Mouse (Mus musculus) embryo, embryonic 10 days (tissue): Measurements from ENCODE around the gene Rps6kb2.

Experiments
- DNase-seq: peaks from one replicate; pipeline ENCODE4 v3.0.0-alpha.2; 2015; ENCODE audit warnings: low spot score

Gene Rps6kb2

DNA sequence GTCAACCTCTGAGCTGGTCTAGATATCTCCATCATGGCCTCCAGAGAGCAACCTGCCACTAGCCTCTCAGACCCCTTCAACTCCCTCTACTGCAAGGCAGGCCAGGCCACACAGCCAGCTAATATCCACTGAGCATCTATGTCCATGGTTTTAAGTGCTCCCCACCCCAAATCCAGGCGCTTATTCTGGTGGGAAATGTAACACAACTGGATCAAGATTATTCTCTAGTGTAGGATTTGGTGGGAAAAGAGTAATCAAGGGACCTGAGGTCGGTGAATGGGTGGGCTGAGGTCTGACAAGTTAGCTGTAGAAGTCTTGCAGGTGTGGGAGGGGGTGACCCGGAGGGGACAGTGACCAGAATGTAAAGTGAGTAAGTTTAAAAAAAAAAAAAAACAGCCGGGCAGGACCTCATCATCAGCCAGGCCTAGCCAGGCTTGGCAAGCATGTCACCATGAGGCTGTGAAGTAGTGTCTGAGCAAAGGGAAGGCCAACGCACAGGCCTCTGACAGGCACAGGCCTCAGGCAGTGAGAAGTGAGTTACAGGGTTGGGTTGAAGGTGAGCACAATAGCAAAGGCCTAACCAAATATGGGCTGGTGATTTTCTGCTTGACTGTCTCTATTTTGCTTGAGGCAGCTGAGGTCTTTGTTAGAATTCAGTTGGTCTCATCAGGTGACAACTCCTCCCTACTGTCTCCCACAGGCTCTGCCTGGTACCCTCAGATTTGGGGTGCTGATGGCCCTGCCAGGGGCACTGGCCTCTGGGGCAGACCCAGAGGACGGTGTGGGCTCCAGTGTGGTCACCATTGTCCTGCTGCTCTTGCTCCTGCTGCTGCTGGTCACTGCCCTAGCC lies 7.7 kb downstream of the Rps6kb2 start:
- no peak for DNase-seq

DNA sequence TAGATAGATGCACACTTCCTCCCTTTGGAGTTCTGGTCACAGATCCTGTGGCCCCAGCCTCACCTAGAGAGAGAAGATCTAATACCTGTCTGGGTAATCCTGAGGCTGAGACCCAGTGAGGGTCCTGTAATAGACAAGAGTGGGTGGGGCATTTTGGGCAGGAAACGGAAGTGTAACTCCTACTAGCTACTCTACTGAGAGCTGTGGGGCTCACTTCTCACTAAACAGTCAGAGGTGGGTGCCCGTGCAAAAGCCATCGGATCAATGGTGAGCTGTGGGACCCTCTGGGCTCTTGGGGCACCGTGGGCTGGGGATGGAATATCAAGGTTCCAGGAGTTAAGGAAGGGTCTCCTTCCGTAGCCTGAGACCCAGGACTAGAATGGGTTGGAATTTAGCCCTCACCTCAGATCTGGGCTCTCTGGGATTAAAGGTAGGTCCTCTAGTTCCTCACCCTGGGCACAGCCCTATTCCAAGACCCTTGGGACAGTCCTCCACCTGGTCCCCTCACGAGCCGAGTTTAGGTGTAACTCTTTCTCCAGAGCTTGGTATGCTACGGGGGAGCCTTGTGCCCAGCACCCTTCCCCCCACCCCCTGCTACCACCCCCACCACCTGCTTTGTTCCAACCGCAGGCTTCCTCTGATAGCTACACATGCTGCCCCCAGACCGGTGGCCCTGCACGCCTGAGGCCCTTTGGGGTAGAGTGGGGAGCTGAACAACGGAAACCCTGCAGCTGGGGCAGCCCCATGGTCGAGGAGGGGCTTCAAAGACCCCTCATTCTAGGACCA lies 8.5 kb downstream of the Rps6kb2 start:
- no peak for DNase-seq

DNA sequence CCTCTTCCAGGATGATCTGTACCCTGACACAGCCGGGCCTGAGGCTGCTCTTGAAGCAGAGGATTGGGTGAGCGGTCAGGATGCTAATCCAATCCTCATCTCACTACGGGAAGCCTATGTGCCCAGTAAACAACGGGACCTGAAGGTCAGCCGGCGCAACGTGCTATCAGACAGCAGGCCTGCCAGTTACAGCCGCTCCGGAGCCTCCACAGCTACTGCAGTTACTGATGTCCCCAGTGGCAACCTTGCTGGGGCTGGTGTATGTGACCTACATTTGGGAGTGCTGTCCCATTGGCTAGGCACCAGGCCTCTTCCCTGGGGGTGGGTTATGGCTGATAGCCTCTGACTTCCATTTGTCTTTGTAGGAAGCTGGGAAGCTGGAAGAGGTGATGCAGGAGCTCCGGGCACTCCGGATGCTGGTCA lies 9.9 kb downstream of the Rps6kb2 start, which contains the start of gene Ptprcap:
Gene Ptprcap, plus strand, starts transcription at position 373 of the 423 bp plus-strand sequence.
- no peak for DNase-seq

DNA sequence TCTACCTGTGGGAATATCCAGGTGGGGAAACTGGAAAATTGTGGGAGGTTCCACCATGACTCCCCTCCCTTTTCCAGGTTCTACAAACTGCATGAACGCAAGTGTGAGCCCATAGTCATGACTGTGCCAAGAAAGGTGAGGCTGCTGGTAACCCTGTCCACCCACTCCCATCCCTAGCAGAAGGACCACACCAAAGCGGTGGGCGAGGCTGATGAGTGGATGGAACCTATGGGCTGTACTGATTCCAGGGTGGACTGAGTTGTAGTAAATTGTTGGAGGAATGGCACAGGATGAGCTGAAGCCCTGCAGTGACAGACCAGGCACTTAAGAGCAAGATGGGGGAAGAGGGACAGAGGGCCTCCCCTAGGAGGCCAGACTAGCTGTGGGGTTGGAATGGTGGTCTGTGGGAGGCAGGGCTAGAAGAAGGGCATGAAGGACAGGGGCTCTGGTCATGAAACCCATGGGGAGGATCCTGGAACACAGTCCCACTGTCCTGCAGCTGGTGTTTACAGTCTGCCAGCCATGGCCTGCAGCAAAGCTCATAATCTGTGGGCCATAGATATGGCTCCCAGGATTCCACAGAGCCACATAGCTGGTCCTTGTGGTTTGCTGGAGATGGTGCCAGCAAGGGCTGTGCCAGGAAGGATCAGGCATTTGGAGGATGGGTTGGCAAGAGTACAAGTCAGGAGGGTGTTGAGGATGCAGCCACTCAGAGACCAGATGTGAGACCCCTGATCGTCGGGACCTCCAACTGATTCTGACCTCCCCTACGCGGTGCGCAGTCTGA lies 10.5 kb downstream of the Rps6kb2 start:
- no peak for DNase-seq

DNA sequence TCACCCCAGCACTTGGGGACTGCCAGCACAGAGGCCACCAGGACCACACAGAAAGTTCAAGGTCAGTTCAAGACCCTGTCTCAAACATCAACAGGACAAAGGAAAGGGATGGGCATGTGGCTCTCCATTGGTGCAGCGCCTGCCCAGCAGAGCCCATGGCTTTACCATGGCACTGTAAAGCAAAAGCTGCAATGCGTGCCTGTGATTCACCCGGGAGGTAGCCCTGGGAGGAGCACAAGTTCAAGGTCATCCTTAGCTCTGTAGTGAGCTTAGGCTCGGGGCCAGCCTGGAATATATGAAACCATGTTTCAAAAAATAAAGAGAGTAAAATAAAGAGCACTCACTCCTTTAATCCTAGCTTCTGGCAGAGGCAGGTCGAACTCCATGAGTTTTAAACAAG lies 11.3 kb downstream of the Rps6kb2 start:
- DNase-seq: no peak

DNA sequence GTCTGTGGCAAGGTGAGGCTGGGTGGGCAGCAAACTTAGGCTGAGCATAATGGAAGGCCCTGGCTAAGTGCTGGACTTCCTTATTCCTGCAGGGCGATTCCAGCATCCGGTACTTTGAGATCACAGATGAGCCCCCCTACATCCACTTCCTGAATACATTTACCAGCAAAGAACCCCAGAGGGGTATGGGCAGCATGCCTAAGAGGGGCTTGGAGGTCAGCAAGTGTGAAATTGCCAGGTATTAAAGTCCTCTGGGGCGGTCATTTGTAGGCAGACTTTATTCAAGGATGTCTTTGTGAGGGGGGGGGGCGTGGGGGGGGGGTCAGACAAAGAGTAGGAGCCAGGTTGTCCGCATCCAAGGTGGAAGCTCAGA lies 11.7 kb downstream of the Rps6kb2 start:
- DNase-seq: no peak

DNA sequence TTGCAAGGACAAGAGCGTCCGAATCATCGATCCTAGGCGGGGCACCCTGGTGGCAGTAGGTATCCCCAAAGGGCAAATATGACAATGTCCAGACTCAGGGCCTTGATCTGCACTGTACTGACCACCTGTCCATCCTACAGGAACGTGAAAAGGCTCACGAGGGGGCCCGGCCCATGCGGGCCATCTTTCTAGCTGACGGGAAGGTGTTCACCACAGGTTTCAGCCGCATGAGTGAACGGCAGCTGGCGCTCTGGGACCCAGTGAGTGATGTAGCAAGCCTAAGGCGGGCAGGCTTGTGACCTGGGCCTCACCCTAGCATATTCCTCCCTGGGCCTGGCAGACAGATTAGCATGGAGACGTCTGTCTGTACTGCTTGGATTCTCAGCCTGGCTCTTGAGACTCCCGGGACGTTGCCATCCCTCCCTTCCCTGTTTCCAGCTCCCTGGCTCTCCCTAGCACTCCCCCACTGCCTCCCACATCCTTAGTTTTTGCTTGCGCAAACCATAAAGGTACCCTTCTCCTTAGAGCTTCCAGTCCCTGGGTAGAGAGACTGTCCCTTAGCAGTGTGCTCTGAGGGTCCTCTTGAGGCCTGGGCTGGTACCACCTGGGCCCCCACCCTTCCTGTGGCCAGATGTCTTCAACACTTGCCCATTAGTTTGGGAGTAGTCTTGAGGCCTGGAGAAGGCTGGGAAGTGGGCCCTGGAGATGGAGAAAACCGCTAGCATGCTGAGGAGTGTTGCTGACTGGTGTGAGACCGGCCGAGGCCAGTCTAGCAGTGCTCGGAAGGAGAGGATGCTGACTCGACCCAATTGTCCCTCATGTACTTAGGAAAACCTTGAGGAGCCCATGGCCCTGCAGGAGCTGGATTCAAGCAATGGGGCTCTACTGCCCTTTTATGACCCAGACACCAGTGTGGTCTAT lies 12.3 kb downstream of the Rps6kb2 start:
- DNase-seq: no peak

DNA sequence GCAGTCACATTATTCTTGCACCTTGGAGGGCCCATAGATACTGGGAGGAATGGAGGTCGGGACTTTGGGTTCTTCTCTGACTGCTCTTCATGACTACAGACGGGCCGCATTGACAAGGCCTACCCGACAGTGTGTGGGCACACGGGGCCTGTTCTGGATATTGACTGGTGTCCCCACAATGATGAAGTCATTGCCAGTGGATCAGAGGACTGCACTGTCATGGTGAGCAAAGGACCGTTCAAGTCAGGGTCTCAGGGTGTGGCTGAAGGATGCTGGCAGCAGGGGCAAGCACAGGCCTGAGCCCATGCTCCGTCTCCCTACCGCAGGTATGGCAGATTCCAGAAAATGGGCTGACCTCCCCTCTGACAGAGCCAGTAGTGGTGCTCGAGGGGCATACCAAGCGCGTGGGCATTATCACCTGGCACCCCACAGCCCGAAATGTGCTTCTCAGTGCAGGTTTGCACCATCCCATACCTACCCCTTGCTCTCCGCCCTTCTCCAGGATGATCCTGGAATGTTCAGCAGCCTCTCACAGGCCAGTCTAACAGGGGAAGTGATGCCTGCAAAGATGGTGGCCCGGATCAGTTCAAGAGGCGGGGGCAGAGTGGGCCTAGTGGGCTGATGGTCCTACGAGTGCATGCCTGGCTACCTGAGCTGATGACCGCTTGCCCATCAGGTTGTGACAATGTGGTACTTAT lies 13.2 kb downstream of the Rps6kb2 start:
- no peak for DNase-seq

DNA sequence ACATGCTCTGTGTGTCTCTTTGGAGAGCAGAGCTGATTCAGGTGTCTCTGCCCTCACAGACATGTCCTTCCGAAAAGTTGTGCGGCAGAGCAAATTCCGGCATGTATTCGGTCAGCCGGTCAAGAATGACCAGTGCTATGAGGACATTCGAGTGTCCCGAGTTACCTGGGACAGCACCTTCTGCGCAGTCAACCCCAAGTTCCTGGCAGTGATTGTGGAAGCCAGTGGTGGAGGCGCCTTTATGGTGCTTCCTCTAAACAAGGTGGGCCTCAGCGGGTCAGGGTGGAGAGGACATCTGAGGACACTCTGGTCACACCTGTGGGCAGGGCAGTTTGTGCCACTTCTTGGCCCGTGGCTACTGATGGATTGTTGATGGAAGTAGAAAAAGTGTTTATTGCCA lies 13.9 kb downstream of the Rps6kb2 start:
- no peak for DNase-seq

DNA sequence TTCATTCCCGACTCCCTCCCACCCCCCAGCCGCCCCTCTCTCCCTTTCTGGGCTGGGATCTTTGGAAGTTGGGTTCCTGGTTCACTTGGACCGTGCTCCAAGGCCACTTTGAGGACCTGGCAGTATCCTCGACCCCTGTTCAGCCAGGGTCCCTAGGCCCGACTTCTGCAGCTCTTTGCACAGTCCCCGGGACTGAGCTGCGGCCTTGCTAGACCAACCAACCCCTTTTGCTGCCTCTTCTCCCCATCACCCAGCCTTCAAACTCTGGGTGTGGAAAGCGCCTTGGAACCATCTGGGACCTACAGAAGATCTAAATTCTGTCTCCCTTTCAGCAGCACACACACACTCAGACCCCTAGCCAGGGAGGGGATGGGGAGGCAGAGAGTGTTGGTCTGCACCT lies 14.3 kb downstream of the Rps6kb2 start:
- no peak for DNase-seq

DNA sequence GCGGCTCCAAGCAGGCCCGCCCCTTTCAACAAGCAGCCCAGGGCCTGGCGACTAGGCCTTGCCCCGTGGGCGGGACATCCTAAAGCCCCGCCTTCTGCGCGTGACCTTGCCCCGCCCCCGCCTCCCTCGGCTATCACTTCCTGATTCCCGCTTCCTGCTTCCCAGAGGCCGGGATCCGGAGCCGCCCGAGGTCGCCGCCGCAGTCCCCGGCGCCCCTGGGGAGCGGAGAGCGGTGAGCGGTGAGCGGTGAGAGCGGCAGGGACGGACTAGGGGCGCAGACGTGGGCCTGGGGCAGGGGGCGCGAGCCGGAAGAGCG lies 14.7 kb downstream of the Rps6kb2 start, which contains the start of gene Coro1b:
Gene Coro1b, plus strand, starts transcription at position 129 of the 316 bp plus-strand sequence.
- DNase-seq: peak; percentile 95

DNA sequence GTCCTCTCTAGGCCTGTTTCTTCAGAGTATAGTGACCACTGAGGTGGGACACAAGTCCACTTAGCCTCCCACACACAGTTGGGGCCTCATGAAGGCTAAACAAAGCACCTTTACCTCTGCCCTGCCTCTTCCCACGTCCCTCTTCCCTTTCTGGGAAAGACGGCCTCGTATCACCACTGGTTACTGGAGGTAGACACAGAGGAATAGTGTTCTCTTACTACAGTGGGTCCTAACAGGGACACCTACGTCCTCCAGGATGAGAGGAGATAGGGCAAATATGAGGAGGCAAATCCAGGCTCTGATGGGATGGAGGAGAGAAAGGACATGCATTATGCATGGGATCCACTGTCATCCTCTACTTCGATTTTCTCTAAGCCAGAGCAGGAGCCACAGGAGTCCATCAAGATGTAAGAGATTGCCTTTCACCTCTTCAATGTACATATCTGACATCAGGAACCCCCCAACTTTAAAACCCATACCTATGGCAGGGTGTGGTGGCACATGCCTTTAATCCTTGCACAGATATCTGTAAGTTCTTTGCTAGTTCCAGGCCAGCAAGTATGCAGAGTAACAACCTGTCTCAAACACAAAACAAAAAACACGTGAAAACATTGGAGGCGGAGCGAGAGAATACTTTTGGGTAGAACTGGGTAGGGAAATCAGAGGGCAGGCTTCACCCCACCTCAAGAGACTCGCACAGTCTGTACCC lies 15.2 kb downstream of the Rps6kb2 start:
- DNase-seq: no peak

DNA sequence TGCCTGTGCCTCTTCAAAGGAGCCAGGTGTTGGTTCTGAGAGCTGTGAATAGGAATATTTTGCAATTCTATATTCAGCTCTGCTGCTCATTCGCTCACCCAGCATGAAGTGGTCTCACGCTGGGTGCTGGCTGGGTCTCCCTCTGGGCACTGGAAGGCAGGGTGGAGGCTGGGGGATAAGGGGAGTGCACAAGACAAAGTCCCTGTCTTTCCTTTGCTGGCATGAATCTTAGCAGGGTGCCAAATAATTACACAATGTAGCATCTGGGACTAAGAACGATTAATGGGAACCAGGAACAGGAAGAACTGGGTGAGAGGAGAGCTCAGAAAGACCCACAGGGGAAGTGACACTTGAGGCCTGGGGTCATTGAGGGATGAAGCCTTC lies 16.1 kb downstream of the Rps6kb2 start:
- DNase-seq: no peak

DNA sequence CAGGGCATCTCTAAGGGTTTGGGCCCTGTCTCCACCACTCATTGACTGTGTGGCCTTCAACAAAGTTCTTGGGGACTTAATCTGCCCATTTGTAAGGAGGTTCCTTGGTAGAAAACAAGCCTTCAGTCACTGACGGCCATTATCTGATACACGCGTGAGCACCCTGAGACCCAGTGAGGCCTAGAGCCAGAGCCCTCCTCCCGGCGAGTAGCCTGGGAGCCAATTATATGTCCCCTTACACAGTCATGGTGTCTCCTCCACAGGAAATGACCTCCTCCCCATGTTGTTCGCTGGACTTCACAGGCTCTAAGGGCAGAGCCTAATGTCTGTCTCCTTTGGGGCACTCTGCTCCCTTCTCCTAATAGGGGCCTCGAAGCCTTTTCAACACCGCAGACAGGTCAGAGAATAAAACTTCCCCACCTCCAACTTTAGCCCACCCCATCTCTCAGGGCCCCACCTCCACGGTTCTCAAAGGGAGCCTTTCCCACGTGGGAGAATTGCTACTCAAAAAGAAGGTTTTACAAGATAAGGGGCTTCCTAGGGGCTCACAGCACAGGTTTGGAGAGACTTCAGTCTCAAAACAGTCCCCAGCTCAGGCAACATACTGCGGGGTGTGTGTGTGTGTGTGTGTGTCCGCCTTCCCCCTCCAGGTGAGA lies 16.7 kb downstream of the Rps6kb2 start:
- DNase-seq: no peak

DNA sequence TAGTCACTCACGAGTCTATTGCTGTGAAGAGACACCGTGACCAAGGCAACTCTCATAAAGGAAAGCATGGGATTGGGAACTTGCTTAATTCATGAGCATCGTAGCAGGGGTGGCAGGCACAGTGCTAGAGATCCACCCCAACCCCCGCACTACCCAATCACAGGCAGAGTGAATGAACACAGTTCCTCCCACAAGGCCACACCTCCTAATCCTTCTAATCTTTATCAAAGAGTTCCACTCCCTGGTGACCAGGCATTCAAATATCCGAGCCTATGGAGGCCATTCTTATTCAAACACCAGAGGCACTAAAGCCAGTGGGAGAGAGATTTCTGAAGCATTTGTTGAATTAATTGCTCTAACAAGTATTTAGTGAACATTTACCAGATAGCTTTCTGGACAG lies 17.2 kb downstream of the Rps6kb2 start:
- DNase-seq: no peak

DNA sequence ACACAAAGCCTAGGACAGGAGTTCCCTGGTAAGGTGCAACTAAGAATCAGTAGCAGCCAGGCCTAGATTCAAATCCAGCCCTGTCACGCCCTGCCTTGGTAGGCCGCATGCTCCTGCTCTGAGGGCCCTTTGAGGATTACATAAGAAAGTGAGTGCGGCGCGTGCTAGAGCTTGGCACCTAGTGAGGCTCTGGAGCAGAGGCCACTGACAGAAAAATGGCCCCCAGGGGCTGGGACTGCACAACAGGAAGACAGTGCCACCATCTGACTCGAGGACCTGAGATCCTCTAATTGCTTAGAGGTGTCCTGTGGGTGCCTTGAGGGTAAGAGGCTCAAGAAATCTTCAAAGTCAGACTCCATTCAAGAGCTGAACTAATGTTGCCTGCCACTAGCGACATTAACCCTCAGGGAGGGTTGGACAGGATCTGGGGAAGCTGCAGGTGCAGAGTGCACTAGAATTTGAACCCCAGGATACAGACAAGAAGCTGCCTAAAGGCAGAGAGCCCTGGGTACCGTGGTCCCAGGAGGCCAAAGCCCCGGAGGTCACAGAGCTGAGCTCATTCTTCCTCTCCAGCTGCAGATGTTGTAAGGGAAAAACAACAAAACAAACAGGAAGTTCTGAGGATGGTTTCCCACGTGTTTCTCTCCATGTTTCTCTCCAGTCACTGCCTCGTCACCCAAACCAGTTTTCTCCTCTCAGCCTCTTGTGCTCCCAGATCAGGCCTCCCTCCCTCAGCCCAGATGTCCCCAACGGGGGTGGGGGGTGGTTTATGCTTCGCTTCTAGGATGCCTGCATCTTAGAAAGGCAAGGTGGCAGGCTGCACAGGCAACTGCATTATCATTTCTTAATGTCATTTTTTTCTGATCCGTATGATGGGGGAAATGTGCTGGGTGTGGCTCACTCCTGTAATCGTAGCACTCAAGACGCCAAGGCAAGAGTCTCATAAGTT lies 18.3 kb downstream of the Rps6kb2 start:
- DNase-seq: no peak

DNA sequence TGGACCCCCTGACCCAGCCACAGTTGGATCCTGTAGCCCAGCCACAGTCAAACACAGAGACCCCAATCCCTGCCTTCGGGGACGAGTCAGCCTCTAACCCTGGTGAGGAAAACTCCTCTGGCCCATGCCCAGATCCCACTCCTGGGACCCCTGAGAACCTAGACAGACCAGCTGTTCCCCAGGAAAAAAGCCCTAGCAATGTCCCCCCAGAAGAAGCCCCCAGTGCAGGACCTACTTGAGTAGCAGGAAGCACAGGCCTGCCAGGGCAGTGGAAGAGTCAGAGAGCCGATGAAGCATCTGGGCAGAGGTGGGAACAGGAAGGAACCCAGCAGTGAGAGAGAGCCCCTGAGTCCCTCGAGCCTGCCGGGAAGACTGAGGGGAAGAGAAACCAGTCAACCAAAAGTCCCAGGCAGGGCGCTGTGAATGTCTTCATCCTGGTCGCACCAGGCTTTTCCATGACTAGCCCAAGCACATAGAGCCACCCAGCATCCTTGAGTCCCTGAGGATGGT lies 19.3 kb downstream of the Rps6kb2 start, which contains the start of gene Cabp4:
Gene Cabp4, minus strand, starts transcription at position 275 of the 510 bp plus-strand sequence.
- DNase-seq: no peak
